Mouse (Mus musculus) spleen, postnatal 0 days (tissue): ENCODE data around the gene Btbd19. TPM values are rescaled to one million over a fixed set of nuclear protein-coding genes. Genes with fewer than 3 reads are reported as not detected.

Experiments used
- polyA plus RNA-seq: library from polyadenylated mRNA; unstranded; fragments of >200 nt; fragmentation: Nextera tagmentation; extraction: Ambion mirVana; gene quantifications from 2 replicates; pipeline ENCODE4 v1.2.1, GENCODE M21; 2015

The Btbd19 gene
- 6.3 and 7.6 TPM in 2 replicates for polyA plus RNA-seq

DNA sequence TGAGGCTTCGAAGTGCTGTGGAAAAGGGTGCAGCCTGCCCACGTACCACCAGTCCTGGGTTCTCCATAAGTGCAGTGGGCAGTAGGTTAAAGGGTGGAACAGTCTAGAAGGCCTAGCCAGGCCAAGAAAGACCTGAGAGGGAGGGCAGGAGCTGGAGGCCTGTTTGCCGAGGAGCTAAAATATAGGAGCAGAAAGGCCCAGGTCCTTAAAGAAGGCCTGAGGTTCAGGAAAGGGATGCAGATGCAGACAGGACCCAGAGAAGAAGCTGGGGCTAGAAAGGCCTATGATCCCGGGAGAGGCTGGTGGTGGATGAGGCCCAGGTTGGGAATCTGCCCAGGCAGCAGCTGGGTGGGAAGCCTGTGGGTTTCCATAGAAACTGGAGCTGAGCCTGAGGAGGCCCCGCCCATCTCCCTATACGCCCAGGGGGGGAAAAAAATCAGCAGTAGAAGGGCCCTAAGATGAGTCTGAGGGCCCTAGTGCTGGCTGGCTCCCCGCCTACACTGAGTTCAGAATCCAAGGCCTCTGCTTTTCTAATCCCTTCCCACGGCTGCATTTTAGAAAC lies at the start of gene Btbd19:
Btbd19 (minus strand) TSS at position 378 of the 562 bp plus-strand sequence.

DNA sequence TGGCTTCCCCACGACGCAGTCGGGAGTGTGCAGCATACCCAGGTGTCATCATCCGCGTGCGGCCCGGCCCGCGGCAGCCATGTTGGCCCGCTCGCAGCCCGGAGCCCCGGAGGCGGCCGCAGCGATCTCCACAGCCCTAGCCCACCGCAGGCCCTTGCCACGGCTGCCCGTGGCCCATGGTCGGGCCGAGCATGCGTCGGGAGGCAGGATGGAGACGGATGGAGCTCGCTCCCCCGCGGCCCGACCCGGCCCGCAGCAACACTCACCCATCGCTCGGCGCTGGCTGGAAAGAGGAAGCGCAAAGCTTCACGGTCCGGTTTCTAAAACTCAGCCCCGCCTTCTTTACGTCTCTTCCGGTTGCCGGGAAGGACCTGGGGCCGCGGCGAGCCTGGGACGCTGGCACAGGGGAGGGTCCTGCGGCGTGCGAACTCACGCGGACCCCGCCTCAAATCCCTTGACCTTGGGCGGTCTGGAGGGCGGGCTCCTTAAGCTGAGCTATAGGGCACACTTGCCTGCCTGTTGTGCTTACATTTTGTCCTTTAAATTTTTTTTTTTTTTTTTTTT lies 30.3 kb upstream of the Btbd19 start, which contains the start of gene Rps8:
Rps8 (minus strand) TSS at position 452 of the 564 bp plus-strand sequence.

DNA sequence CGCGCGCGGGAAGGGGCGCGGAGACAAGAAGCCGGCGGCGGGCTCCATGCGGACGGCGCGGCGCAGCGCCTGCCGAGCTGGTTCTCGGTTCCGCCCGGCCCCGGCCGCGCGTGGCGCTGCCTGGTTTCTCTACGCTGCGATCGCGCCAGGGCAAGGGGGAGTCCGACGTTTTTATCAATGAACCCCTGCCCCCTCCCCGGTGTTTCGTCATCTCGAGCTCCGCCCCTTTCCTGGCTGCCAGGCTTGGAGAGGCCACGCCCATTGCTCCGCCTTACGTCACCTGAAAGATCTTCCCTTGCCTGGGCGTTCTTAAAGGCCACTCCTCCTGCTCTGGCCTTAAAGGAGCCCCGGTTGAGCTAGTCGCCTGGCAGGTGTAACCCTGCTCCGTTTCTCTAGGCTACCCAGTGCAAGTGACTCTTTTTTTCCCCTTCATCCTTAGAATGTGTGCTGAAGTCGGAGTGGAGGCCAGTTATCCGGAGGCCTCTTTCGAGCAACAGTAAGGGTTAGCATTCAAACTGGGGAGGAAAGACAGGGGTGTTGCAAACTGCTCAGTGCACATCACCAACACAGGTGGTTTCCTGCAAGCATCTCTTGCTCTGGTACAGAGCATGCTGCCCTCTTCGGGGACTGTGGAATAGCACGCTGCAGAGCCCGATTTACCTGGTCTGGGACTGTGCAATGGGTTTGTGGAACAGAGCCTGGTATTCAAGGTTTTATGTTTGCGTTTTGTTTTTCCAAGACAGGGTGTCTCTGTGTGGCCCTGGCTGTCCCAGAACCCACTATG lies 8.5 kb upstream of the Btbd19 start, which contains the start of gene Plk3:
Plk3 (minus strand) TSS at position 147 of the 784 bp plus-strand sequence.

DNA sequence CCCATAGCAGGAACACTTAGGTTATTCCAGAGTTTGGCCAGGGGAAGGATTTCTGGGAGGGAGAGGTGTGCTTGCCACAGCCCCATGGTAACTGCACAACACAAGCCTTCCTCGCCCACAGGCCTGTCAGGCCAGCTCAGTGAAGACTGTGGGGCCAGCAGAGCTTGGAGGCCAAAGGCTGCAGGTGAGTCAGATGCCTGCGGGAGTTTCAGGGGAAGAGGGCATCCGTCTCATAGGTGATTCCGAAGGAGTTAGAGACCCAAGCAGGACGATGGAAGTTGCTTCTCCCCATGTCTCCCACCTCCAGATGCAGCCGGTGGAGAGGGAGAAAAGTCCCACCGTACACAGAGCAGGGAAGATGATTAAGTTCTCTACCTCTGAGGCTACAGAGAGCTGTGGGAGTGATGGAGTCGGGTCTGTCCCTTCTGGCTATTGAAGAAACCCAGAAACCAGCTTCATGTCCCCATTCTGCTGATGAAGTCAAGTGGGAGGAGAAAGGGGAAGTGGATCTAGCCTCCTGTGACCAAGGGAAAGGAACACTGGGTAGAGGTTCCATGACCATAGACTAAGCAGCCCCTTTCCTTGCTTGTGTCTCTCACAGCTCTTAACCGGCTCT lies 1.3 kb upstream of the Btbd19 start, which contains the start of gene Tctex1d4:
Tctex1d4 (plus strand) TSS at position 120 of the 616 bp plus-strand sequence.

DNA sequence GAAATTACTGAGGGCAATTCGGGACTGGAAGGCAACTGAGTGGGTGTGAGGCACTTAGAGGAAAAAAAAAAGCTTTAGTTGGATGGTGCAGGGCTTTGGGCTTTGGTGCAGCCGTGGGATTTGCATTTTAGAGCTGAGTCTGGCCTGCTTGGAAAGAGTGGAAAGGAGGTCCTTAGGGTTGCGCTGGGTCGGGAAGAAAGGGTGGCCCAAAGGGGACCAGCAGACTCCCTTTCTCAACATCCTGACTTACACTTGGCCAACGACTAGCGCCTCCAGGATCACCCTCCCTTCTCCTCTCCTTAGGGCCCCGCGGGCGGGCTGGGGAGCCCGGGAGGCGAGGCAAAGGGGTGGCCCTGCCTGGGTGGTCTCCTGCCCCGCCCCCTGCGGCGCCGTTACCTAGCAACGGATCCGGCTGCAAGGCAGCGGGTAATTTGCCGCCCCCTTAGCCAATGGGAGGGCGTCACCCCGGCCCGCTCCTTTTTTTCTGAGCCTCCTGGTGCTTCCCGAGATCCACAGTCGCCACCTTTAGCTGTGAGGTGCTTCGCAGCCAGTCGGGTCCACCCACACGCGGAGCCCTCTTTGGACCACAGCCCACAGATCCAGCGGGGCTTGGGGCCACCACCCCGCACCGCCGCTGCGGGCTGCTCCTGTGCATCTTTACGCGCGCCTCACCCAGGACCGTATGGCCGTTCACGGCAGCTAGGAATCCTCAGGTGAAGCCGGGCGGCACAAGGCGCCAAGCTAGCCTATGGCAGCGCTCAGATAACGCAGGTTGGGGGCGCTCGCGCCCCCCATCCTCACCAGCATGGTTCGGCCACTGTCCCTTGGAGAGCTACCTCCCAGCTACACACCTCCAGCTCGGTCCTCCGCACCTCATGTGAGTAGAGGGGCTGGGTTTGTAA lies 29.7 kb downstream of the Btbd19 start, which contains the start of gene Ptch2:
Ptch2 (plus strand) TSS at position 525 of the 902 bp plus-strand sequence.

Other genes starting within 250 kb of the Btbd19 start
- 0.06 and 0.10 TPM in 2 replicates for gene Zswim5, start 248.3 kb downstream of the Btbd19 start, polyA plus RNA-seq
- gene Urod, start 131.3 kb downstream of the Btbd19 start, polyA plus RNA-seq, result 523 and 599 TPM in 2 replicates
- 6.7 and 7.3 TPM in 2 replicates for gene Hectd3, start 130.4 kb downstream of the Btbd19 start, polyA plus RNA-seq
- 30.1 and 34.1 TPM in 2 replicates for gene Eif2b3, start 106.3 kb downstream of the Btbd19 start, polyA plus RNA-seq
- 0.72 and 1.4 TPM in 2 replicates for gene Ptch2, start 29.6 kb downstream of the Btbd19 start, polyA plus RNA-seq
- 0.25 and 0.36 TPM in 2 replicates for gene Tctex1d4, start 1.1 kb upstream of the Btbd19 start, polyA plus RNA-seq
- gene Plk3, start 8.2 kb upstream of the Btbd19 start, polyA plus RNA-seq, result 1.3 and 1.7 TPM in 2 replicates
- 1,013 and 1,054 TPM in 2 replicates for gene Rps8, start 30.5 kb upstream of the Btbd19 start, polyA plus RNA-seq
- 30.7 and 33.6 TPM in 2 replicates for gene Kif2c, start 56.9 kb upstream of the Btbd19 start, polyA plus RNA-seq
- 4.1 and 6.7 TPM in 2 replicates for gene Tmem53, start 126.2 kb upstream of the Btbd19 start, polyA plus RNA-seq
- gene Armh1, start 126.4 kb upstream of the Btbd19 start, polyA plus RNA-seq, result 0.08 and 0.10 TPM in 2 replicates